Mouse (Mus musculus) limb, embryonic 10.5 days (tissue): ENCODE measurements at regions not wholly inside any gene's neighbourhood (a gene's known extent, or its start where the extent isn't known, plus 50 kb on each side); places are given as distances from the start of the nearest gene placed in this dataset.

Experiments used
- DNase-seq: peaks from one replicate; pipeline ENCODE4 v3.0.0-alpha.2; 2017; ENCODE audit warnings: low spot score
- H3K27ac ChIP-seq: fragments of 300-500 bp; sonication (generic); 2 replicates; pipeline ENCODE4 v1.5.1; 2016; ENCODE audit warnings: mild to moderate bottlenecking
- H3K27me3 ChIP-seq: fragments of 300-500 bp; sonication (generic); 2 replicates; pipeline ENCODE4 v1.6.1; 2016; ENCODE audit warnings: low read depth, mild to moderate bottlenecking; ENCODE audit not compliant: poor library complexity, severe bottlenecking
- H3K36me3 ChIP-seq: fragments of 300-500 bp; sonication (generic); 2 replicates; pipeline ENCODE4 v1.6.1; 2016; ENCODE audit warnings: mild to moderate bottlenecking, moderate library complexity
- H3K4me1 ChIP-seq: fragments of 300-500 bp; sonication (generic); 2 replicates; pipeline ENCODE4 v1.6.1; 2016
- H3K4me3 ChIP-seq: fragments of 300-500 bp; sonication (generic); 2 replicates; pipeline ENCODE4 v1.5.1; 2016; ENCODE audit warnings: mild to moderate bottlenecking, moderate library complexity
- H3K9me3 ChIP-seq: fragments of 300-500 bp; sonication (generic); replicated peaks from 2 replicates; pipeline ENCODE4 v1.6.1; 2016; ENCODE audit warnings: mild to moderate bottlenecking
- WGBS: fragments of 180-500 bp; shearing (Covaris S2); methylation state at CpG from one replicate; pipeline ENCODE4 v1.1.7; 2016; 5-methylcytosine and 5-hydroxymethylcytosine counted together

GRCm38 (mm10) chr5:116350761-116351160 lies 62.0 kb upstream of the Ccdc60 start:
- no peaks in the 10 kb centered on the region for H3K36me3 ChIP-seq
- H3K4me1 ChIP-seq, result peaks cover 14% of the 10 kb centered on the region
- H3K27me3 ChIP-seq, result no peaks in the 10 kb centered on the region
- no peak overlapping the region for H3K4me3 ChIP-seq
- peak overlapping the region; percentile 50; the same call in 1 of the 2 replicates for H3K27ac ChIP-seq
- 53% methylated on average over 17 of the region's 17 CpGs for WGBS
- DNase-seq, result peak; percentile 39
- no peaks in the 10 kb centered on the region for H3K9me3 ChIP-seq

DNA sequence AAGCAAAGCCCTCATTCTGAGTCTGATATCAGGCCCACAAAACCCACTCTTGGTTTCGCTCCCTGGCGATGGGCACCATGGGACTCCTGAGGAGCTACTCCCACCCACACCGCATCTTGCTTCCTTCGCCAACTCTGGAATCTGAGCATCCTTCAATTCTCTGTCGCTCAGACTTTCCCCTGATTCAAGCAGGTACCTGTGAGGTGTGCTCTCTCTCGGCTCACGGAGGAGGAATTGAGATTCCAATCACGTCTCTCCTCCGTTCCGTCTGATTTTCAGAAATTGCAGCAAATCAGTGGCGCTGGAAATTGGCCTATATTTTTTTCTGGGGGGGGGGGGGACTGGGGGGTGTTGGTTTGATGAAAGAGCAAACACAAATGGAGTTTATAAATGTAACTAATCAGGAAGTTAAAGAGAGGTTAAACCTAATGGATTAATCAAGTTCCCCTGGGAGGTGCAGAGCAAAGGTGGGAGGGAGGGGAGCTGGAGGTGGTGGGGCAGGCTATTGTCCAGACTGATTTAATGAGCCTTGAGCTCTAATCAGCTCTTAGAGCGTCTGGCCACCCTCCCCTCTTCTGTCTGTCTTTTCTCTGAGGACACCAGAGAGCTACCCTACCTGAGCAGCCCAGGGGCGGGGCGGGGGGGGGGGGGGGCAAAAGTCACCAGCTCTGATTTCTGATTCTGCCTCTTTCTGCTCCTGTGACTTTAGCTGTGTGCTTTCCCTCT lies 53.6 kb upstream of the Ccdc60 start:
- peaks cover 21% of the 10 kb centered on the region for H3K4me1 ChIP-seq
- no peaks in the 10 kb centered on the region; the same call in 1 of the 2 replicates for H3K27me3 ChIP-seq
- 0 out of 2 replicates have a peak overlapping the region, but pooled peaks have one; percentile 14 for H3K27ac ChIP-seq
- WGBS, result 25% methylated on average over 14 of the region's 14 CpGs
- H3K36me3 ChIP-seq, result no peaks in the 10 kb centered on the region
- no peak overlapping the region for H3K4me3 ChIP-seq
- DNase-seq, result no peak
- H3K9me3 ChIP-seq, result no peaks in the 10 kb centered on the region

- Histone ChIP-seq H3K27me3 (no peaks in the 10 kb centered on the region; the same call in 1 of the 2 replicates), H3K9me3 (no peaks in the 10 kb centered on the region), H3K36me3 (no peaks in the 10 kb centered on the region), H3K4me1 (peaks cover 26% of the 10 kb centered on the region), H3K4me3 (no peak overlapping the region), H3K27ac (no peak overlapping the region)
- 91% methylated on average over 8 of the region's 8 CpGs for WGBS
- DNase-seq, result no peak
Measured at GRCm38 (mm10) chr5:116339501-116339900, 50.7 kb upstream of the Ccdc60 start.
